Mouse (Mus musculus) midbrain, embryonic 16.5 days (tissue): ENCODE measurements around the gene Arhgap17. TPM values are rescaled to one million over a fixed set of nuclear protein-coding genes. Genes with fewer than 3 reads are reported as not detected.
A peak's percentile ranks its signal among the peaks of the same experiment; 100 is the strongest.

Source experiments
- ATAC-seq: fragments of 200-750 bp; cut with Nextera tagmentation; 2 replicates; pipeline ENCODE4 v1.8.0; 2017; ENCODE audit warnings: moderate TSS enrichment
- H3K27ac ChIP-seq: fragments of 300-500 bp; sonication (generic); 2 replicates; pipeline ENCODE4 v1.5.1; 2014; ENCODE audit warnings: mild to moderate bottlenecking, low read length, mixed read lengths
- H3K27me3 ChIP-seq: fragments of 300-500 bp; sonication (generic); 2 replicates; pipeline ENCODE4 v1.6.1; 2014; ENCODE audit warnings: low read depth, low read length, mixed read lengths; ENCODE audit not compliant: control insufficient read depth, insufficient read depth
- H3K36me3 ChIP-seq: fragments of 300-500 bp; sonication (generic); 2 replicates; pipeline ENCODE4 v1.6.1; 2014; ENCODE audit warnings: mild to moderate bottlenecking, low read length, moderate library complexity, mixed read lengths; ENCODE audit not compliant: control insufficient read depth, insufficient read depth
- H3K4me1 ChIP-seq: fragments of 300-500 bp; sonication (generic); 2 replicates; pipeline ENCODE4 v1.6.1; 2014; ENCODE audit warnings: mild to moderate bottlenecking, low read length, mixed read lengths; ENCODE audit not compliant: control insufficient read depth, insufficient read depth
- H3K4me2 ChIP-seq: fragments of 300-500 bp; sonication (generic); 2 replicates; pipeline ENCODE4 v1.6.1; 2014; ENCODE audit warnings: mild to moderate bottlenecking, low read length, mixed read lengths
- H3K4me3 ChIP-seq: fragments of 300-500 bp; sonication (generic); 2 replicates; pipeline ENCODE4 v1.5.1; 2014; ENCODE audit warnings: low read depth, mild to moderate bottlenecking, low read length, moderate library complexity, mixed read lengths
- H3K9ac ChIP-seq: fragments of 300-500 bp; sonication (generic); 2 replicates; pipeline ENCODE4 v1.6.1; 2014; ENCODE audit warnings: low read depth, low read length, mixed read lengths
- H3K9me3 ChIP-seq: fragments of 300-500 bp; sonication (generic); replicated peaks from 2 replicates; pipeline ENCODE4 v1.6.1; 2014; ENCODE audit warnings: mild to moderate bottlenecking, low read length, mixed read lengths; ENCODE audit not compliant: control insufficient read depth, poor library complexity, severe bottlenecking
- WGBS: fragments of 180-500 bp; shearing (Covaris S2); extraction: QIAGEN DNeasy Blood & Tissue Kit; methylation state at CpG from one replicate; pipeline ENCODE4 v1.1.7; 2014; 5-methylcytosine and 5-hydroxymethylcytosine counted together
- polyA plus RNA-seq: library from polyadenylated mRNA; unstranded; fragments of >200 nt; fragmentation: Nextera tagmentation; extraction: Ambion mirVana; gene quantifications from 2 replicates; pipeline ENCODE4 v1.2.1, GENCODE M21; 2015

The Arhgap17 gene
- polyA plus RNA-seq, 1 experiment from 2014 or later, result 8.3 TPM

DNA sequence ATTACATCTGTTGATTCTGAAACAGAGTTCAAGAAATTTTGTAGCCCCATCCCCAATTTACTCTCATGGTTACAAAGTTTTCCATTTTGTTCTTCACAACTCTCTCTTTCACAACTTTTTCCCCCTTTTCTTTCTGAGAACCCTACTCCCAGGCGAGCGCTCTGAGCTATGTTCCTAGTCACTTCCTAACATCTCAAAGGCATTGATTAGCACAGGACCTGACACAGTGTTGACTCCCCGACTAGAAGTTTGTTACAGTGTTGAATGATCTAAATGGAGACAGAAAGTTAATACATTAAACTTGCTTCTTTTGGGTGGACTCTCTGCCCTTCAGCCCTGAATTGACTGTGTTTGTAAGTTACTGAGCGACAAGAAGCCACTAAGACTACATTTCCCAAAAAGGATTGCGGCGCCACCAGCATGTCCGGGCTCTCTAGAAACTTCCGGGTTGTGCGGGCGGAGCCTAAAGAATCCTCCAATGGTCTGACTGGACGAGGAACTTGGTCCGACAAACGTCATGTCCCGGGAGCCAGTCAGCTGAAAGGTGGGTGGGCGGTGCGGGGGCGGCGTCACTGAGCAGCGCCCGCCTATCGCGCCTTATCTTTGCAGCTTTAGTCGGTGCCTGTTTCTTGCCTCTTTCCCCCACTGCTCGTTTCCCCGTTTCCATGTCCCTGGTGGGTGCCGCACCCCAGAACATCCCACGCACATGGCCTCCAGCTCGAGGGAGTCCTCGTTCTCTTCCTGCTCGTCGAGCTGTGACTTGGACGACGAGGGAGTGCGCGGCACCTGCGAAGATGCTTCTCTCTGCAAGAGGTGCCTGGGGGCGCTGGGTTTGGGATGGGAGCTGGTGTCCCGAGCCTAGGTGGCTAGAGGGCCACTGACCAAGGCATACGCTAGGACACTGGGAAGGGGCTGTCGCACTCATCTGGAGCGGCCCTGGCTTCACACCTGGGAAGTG, 8.0 kb upstream of the Arhgap17 start:
- H3K27me3 ChIP-seq, result no peaks in the 10 kb centered on the region
- peak overlapping the region; percentile 76 for H3K27ac ChIP-seq
- H3K9me3 ChIP-seq, result no peaks in the 10 kb centered on the region
- peak overlapping the region; percentile 70 for H3K4me3 ChIP-seq
- H3K9ac ChIP-seq, result peak overlapping the region; percentile 78
- H3K4me2 ChIP-seq, result peak overlapping the region; percentile 86
- H3K36me3 ChIP-seq, result no peaks in the 10 kb centered on the region
- H3K4me1 ChIP-seq, result peaks cover 22% of the 10 kb centered on the region
- WGBS, result 4% methylated on average over 41 of the region's 41 CpGs
- peak; percentile 99 for ATAC-seq

DNA sequence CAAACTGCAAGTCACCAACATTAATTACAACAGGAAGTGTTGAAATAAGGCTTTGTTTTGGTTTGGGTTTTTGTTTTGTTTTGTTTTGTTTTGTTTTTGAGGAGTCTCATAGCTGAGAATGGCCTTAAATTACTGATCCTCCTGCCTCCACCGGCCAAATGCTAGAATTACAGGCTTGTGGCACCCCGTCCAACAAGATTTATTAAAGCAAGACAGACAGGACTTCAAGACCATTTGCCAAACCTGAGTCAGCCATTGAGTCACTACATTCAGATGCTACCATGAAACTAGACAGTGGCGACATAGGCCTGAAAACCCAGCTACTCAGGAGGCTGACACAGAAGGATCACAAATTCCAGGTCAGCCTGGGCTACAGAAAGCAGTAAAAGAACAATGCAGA, 1.8 kb upstream of the Arhgap17 start:
- H3K4me2 ChIP-seq, result no peak overlapping the region
- H3K9me3 ChIP-seq, result no peaks in the 10 kb centered on the region
- ATAC-seq, result no peak
- H3K36me3 ChIP-seq, result no peaks in the 10 kb centered on the region
- no peak overlapping the region for H3K4me3 ChIP-seq
- no peaks in the 10 kb centered on the region for H3K27me3 ChIP-seq
- 69% methylated on average over 3 of the region's 3 CpGs for WGBS
- peaks cover 21% of the 10 kb centered on the region for H3K4me1 ChIP-seq
- no peak overlapping the region for H3K27ac ChIP-seq
- H3K9ac ChIP-seq, result no peak overlapping the region

DNA sequence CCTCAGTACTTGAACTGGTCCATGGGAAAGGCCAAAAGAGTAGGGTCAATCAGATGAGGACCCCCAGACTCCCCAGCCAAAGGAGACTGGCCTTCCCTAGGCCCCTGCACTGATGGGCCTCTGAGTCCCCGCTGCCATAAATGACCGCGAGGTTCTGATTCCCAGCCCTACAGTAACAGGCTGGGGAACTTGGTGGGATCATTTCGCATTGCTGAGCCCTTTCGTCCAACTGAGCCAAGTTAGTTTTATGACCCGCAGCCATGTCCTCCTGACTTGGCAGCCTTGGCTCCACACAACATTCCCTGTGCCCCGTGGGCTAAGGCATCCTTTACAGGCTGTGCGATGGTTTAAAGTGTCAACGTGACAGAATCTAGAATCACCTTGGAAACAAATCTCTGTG, 985 bp upstream of the Arhgap17 start:
- Histone ChIP-seq H3K27ac (no peak overlapping the region), H3K9ac (peak overlapping the region; percentile 85; the same call in 1 of the 2 replicates), H3K4me3 (peak overlapping the region; percentile 97), H3K27me3 (no peaks in the 10 kb centered on the region), H3K9me3 (no peaks in the 10 kb centered on the region), H3K4me2 (peak overlapping the region; percentile 83), H3K4me1 (peaks cover 21% of the 10 kb centered on the region), H3K36me3 (no peaks in the 10 kb centered on the region)
- ATAC-seq, result no peak; the same call in 1 of the 2 replicates
- WGBS, result 51% methylated on average over 9 of the region's 9 CpGs

DNA sequence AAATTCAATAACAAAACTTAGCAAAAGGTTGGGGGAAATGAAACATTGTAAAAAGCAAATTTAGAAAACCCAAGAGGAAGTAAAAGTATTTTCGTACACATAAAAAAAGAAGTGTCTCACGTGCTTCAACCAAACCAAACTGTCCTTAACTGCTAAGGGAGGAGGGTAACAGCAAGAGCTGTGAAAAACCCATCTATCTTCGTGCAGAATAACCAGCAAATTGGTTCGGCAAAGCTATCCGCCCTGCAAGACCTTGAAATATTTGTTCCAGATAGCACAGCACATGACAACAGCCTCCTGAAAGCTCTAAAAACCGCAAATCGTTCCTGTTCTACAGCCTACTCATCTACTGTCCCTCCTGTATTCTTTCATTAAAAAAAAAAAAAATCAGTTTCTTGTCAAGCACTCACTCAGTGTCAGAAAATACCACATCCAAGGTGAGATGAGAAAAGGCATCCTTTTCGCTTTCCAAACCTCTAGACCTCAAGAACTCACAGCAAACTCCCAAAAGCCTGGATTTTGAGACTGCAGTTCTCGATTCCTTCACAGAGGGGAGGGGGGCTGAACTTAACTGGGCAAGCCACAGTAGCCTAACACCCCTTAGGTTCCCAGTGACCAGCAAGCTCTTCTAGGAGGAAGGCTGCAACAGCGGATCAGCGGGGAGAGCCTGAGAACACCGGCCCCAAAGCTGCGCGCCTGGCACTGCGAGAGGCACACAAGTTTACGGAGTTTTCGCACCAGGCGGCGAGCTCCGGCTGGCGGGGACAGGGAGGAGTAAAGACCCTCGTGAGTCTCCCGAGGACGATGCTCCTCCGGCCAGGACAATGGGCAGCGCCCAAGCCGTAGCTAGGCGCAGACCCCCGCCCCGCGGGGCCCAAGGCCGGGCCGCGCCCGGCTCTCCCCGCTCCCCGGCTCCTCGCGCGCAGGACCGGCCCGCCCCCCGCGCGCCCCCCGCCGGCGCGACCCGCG, 653 bp downstream of the Arhgap17 start:
- 4% methylated on average over 29 of the region's 51 CpGs for WGBS
- no peaks in the 10 kb centered on the region for H3K9me3 ChIP-seq
- H3K4me1 ChIP-seq, result peaks cover 21% of the 10 kb centered on the region
- peak overlapping the region; percentile 85 for H3K9ac ChIP-seq
- peak overlapping the region; percentile 83 for H3K4me2 ChIP-seq
- peak overlapping the region; percentile 82 for H3K27ac ChIP-seq
- H3K27me3 ChIP-seq, result no peaks in the 10 kb centered on the region
- H3K4me3 ChIP-seq, result peak overlapping the region; percentile 97
- no peaks in the 10 kb centered on the region for H3K36me3 ChIP-seq
- peak; percentile 78 for ATAC-seq

DNA sequence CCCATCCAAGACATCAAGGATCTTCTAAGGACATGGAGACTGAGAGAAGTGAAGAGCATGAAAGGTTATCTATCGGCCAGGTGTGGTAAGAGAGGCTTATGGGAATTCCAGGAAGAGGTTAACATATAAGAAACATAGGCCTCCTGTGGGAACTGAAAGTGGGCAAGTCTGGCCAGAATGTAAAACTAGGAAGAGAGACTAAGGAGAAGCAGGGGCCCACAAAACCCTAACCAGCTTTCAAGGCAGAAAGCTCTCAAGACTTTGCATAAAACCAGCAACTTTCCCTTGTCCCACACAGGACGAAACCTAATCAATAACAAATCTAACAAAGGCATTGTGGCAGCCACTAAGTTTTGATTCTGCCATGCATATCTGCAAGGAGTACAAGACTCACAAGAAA, 1.5 kb downstream of the Arhgap17 start:
- H3K27ac ChIP-seq, result no peak overlapping the region
- H3K9ac ChIP-seq, result peak overlapping the region; percentile 85; the same call in 1 of the 2 replicates
- peak overlapping the region; percentile 12; the same call in 1 of the 2 replicates for H3K4me3 ChIP-seq
- 74% methylated on average over 2 of the region's 2 CpGs for WGBS
- no peak for ATAC-seq
- peak overlapping the region; percentile 83 for H3K4me2 ChIP-seq
- no peaks in the 10 kb centered on the region for H3K36me3 ChIP-seq
- no peaks in the 10 kb centered on the region for H3K27me3 ChIP-seq
- peaks cover 21% of the 10 kb centered on the region for H3K4me1 ChIP-seq
- H3K9me3 ChIP-seq, result no peaks in the 10 kb centered on the region

DNA sequence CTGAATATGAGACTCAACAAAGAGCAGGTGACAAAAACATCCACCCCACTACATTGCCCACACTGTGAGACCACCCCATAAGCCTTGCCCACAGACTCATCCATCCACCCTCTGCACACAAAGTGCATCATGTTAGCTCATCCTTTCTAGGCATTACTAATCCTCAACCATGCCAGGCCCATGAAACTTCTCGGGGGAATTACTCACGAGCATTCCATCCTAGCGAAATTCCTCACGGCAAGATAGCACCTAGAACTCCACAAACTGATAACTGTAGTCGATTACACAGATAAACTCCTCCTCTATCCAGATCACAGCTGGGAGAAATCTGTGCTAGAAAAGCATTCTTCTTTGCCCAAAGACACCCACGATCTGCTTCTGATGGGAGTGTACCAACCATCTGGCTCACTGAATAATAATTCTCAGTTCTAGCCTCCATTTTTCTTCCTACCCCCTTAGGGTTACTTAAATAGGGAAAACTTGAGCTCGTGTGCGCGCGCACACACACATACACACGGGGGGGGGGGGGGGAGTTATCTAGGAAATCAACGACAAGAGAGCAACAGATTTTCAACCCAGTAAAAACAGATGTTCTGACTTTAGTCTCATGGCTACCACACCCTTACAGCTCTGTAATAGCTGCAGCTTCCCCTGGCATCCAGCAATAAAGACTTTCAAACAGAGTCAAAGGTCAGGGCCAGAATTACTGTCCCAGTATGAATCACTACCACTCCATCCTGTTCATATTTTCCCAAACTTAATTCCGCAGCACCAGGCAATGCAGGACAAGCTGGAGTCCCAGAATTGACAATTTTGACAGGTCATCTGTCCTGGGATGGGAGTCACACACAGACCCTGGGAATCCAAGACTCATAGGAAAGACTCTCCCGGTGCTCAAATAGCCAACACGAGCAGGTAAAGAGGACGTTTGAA, 2.2 kb downstream of the Arhgap17 start:
- Histone ChIP-seq H3K4me1 (peaks cover 21% of the 10 kb centered on the region), H3K9me3 (no peaks in the 10 kb centered on the region), H3K9ac (no peak overlapping the region; the same call in 1 of the 2 replicates), H3K4me2 (peak overlapping the region; percentile 83), H3K27me3 (no peaks in the 10 kb centered on the region), H3K36me3 (no peaks in the 10 kb centered on the region), H3K4me3 (no peak overlapping the region), H3K27ac (no peak overlapping the region)
- 81% methylated on average over 15 of the region's 16 CpGs for WGBS
- no peak for ATAC-seq

DNA sequence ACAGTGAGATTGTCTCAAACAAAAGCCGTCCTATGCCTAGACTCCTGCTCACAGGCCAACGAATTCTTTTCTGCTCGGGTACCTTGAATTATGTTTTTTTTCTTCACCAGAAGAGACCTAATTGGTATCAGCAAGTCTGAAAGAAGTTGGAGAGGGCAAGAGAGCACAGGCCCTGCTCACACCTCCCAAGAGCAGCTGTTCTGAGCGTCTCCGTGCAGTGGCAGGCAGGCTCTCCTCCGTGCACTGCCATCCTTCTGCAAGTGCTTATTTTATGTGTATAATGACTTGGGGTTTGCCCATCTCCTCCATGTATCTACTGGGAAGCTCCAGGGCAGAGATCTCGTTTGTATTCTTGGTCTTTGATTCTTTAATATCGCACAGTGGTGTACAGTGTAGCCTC, 2.9 kb downstream of the Arhgap17 start:
- WGBS, result 70% methylated on average over 8 of the region's 8 CpGs
- Histone ChIP-seq H3K9ac (no peak overlapping the region), H3K4me2 (no peak overlapping the region), H3K27ac (no peak overlapping the region), H3K9me3 (no peaks in the 10 kb centered on the region), H3K27me3 (no peaks in the 10 kb centered on the region), H3K36me3 (no peaks in the 10 kb centered on the region), H3K4me3 (no peak overlapping the region), H3K4me1 (peaks cover 21% of the 10 kb centered on the region)
- ATAC-seq, result no peak
